Mouse (Mus musculus): ENCODE measurements around the gene Gm21974.
"Not testable (repeated sequence)": the region's sequence is repeated elsewhere in the genome, so short reads cannot be mapped to it uniquely, and the experiment has no call there.

The Gm21974 gene

DNA sequence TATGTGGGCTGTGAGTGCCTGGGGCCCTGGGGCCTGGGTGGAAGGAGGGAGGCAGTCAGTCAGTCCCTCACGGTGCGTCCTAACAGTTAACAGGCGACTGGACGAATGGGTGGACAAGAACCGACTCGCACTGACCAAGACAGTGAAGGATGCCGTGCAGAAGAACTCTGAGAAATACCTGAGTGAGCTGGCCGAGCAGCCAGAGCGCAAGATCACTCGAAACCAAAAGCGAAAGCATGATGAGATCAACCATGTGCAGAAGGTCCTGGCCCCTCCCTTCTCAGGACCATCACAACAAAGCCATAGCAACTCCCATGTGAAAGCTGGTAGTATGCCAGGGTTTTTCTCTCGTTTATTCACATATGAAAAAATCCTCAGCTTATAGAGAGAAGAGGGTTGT, 20.0 kb upstream of the Gm21974 start:
- DNase-seq (ENCODE audit: low read depth, low spot score): no peak

DNA sequence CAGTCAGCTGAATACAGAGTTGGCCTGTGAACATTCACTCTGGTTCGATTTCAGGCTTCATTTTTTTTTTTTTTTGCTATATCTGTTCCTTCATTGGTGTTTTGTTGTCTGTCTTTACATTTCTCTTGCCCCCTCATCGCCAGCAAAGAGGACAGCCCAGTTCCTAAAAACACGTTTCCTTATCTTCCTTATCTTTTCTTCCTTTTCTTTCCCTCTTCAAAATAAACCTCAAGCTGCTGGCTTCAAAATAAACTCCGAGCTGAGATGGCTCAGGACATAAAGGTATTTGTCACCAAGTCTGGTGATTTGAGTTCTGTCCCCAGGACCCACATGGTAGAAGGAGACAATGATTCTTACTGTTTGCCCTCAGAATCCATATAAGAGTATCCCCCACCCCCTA, 17.7 kb upstream of the Gm21974 start:
- DNase-seq (ENCODE audit: low read depth, low spot score): no peak

DNA sequence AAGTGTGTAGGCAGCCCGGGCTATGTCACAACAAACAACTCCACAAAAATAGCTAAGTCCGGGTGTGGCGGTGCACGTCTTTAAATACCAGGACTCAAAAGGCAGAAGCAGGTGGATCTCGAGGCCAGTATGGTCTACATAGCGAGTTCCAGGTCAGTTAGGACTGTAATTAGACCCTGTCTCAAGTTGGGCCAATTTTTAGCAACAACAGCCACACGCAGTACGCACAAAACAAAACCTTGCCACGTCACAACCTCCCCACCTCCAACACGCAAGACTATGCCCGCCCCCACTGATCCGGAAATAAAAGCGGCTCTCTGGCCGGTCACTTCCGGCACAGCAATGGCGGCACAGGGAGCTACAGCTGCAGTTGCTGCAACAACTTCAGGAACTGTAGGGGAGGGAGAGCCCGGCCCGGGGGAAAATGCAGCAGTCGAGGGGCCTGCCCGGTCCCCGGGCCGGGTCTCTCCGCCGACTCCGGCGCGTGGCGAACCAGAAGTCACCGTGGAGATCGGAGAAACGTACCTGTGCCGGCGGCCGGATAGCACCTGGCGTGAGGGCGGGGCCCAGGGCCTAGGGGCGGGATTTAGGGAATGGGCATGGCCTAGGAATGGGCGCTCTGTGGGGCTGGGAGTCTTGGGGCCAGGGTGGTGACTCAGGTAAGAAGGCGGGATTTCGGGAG, 17.1 kb upstream of the Gm21974 start, which contains the start of gene Kat8:
TSS of gene Kat8 (plus strand) at position 327 of the 682 bp plus-strand sequence.
- DNase-seq (ENCODE audit: low read depth, low spot score): peak; percentile 83

DNA sequence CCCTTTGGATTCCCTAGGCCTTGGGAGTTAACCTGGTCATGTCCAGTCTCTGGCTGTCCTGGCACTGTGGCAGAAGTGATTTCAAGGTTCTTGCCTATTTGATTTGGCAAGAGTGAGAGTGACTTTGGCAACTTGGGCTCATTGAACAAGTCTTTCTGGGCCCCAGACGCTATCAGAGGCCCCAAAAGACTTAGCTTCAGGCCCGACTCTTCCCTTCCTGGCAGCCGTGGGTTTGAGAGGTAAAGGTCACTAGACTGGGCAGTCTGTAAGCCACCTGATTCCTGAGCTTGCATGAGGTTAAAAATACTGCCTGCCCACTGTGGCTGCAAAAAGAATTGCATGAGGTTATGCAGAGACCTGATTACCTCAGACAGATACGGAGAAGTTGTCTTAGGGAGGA, 13.4 kb upstream of the Gm21974 start:
- no peak for DNase-seq (ENCODE audit: low read depth, low spot score)

DNA sequence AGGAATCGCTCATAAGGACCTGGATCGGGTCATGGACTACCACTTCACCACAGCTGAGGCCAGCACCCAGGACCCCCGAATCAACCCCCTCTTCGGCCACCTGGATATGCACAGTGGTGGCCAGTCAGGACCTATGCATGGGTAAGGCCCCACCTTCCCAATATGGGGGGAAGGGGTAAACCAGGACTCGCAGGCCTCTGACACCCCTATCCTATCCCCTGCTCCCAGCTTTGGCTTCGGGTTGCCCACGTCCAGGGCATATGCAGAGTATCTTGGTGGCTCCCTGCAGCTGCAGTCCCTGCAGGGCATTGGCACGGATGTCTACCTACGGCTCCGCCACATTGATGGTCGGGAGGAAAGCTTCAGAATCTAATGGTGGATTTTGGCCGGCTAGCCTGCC, 12.7 kb upstream of the Gm21974 start:
- DNase-seq (ENCODE audit: low read depth, low spot score): no peak

DNA sequence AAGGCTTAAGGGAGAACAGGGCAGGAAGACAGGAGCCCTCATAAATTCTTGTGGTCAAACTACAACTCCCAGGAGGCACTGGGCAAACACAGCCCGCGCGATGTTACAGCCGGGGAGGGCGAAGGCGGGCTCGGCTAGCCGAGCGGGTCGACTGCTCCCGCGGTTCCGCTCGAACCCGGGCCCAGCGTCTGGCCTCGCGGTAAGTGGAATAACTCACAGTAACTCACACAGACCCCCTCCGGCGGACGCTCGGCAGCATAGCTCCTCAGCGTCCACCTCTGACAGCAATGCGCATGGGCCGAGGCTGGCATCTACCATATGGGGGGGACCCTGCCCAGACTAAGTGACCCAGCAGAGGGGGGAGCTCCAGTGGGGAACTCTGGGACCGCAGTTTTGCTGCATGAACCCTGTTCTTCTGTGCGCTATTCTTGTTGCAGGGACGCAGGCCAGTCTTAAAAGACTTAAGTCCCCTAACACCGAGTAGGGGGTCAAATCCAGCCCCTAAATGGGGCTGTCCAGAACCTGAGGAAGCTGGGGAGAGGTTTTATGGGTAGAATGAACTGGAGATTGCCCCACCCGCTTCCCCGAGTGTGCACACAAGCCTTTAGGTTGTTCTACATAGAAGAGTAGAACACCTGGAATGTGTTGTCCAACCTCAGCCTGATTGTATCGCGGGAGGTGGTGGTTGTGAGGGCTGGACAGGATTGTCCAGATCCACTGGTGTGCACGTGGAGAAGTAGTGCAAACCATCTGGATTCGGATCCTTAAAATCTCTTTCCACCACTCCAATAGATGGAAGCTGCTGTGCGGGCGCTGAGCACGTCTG, 8.9 kb upstream of the Gm21974 start, which contains the start of gene Bckdk:
TSS of gene Bckdk (plus strand) at position 112 of the 826 bp plus-strand sequence.
- DNase-seq (ENCODE audit: low read depth, low spot score): peak; percentile 56

DNA sequence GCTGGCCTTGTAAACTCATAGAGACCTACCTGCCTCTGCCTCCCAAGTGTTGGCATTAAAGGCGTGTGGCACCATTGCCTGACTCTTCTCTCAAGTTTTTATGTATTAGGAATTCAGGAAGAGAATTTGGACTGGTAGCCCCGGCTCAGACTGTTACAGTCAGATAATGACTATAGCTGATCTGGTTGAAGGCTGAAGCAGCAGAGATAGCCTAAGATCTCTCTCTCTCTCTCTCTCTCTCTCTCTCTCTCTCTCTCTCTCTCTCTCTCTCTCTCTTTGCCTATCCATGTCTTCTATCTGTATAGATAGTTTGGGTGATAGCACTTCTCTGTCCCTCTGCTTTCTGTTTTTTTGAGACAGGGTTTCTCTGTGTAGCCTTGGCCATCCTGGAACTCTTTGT, 6.5 kb upstream of the Gm21974 start:
- no peak for DNase-seq (ENCODE audit: low read depth, low spot score)

DNA sequence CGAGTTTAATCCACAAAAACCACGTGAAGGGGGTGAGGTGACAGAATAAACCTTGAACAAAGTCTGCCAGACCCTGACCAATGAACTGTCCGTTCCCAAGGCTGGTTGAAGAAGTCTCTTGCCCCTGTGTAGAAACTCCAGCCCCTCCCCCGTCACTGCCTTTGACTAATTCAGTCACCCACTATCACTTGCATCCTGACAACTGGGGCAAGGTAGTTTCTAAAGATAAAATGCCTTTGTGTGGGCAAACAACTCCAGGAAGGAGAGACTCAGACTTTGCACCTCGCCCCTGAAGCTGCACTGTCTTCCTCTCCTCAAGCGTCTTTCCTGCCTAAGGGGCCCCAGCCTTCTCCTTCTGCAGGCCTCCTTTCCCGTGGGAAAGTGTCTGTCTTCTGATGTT, 4.7 kb upstream of the Gm21974 start:
- DNase-seq (ENCODE audit: low read depth, low spot score): no peak

DNA sequence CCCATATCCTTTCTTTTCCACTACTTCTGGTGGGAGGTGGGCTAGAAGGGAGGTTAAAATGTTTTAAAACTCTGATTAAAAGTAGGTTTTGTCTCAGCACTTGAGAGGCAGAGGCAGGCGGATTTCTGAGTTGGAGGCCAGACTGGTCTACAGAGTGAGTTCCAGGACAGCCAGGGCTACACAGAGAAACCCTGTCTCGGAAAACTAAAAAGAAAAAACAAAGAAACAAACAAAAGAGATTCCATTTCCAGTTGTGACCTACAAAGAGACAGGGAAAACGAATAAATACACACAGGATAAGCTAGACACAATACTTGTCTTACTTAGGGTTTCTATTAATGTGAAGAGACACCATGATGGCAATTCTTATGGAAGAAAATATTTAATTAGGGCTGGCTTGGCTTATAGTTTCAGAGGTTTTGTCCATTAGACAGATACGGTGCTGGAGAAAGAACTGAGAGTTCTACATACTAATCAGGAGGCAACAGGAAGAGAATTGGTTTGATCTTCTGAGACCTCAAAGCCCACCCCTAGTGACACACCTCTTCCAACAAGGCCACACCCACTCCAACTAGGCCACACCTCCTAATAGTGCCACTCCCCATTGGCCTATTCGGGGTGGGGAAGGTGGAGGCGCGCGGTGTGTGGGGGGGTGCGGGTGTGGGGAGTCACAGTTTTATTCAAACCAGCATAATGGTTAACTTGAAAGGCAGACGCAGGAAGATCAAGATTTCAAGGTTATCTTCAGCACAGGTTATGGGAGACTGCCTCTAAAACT, 3.1 kb upstream of the Gm21974 start:
- DNase-seq (ENCODE audit: low read depth, low spot score): no peak

DNA sequence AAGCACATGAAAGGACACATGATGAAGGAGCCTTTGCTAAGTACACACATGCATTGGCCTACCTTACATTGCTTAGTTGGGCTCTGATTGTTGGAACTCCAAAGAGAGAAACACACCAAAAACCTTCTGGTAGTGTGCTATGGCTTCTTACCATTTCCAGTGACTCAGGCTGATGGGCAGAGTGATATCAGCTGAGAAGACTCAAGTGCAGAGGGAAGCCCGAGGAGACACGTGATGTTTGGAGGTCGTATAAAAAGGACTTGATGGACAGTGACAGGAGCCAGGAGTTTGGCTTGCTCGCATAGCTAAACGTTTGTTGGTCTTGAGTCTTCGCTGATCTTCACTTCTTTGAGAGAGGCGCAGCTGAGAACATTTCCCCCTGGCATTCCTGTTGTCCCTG, 2.3 kb upstream of the Gm21974 start:
- DNase-seq (ENCODE audit: low read depth, low spot score): no peak

DNA sequence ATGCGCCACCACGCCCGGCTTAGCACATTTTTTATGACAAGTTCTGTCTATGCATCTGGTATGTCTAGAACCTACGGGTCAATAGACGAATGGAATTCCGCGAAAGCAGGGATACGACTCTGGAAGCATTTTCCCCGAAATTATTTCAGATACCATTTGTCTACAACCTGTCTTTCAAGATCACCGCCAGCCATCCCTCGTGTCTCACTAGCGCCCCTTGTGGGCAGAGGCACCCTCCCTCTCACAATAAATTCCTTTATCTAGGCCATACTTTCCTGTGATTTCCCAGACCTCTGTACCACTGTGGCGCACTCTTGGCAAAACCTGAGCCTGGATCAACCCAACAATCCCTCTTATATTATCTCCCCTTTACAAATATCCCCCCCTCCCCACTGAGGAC, 1.1 kb upstream of the Gm21974 start:
- DNase-seq (ENCODE audit: low read depth, low spot score): no peak

DNA sequence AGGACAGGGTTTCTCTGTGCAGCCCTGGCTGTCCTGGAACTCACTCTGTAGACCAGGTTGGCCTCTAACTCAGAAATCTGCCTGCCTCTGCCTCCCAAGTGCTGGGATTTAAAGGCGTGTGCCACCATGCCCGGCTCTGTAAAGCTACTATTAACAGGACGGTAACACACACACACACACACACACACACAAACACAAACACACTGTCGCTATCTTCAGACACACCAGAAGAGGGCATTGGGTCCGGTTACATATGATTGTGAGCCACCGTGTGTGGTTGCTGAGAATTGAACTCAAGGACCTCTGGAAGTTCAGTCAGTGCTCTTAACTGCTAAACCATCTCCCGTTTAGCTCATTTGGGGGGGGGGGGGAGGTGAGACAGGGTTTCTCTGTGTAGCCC, 637 bp upstream of the Gm21974 start:
- DNase-seq (ENCODE audit: low read depth, low spot score): not testable (repeated sequence)

DNA sequence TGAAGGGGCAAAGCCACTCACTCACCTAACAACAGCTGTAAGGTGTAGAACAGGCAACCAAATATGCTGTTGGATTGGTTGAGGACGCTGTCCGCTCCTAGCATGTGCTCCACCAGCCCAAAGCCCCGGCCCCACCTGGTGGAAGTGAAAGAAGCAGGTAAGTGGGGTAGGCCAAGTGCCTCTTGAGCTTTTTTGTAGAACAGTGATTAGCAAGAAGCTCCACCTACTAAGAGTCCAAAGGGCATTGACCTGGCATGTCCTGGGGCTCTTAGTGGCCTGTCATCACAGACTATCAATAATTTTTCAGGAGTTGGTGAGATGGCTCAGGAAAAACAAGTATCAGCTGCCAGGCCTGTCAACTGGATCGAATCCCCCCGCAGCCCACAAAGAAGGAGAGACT, 774 bp downstream of the Gm21974 start:
- DNase-seq (ENCODE audit: low read depth, low spot score): no peak

DNA sequence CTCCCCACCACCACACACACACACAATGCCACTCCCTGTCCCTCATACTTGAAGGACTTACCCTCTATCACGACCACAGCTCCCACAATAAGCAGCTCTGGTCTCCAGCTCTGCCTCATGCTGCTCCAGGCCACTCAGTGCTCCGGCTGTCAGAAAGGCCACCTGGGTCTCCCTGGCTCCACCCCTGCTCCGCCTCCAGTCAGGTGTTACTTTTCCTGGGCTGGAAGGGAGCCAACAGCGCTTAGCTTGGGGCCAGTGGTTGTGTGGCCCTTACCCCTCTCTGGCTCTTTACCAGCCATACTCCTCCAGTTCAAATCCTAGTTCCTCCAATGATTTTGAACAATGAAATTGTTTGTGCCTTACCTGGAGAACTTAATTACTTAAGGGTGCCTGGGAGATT, 4.5 kb downstream of the Gm21974 start, which contains the start of gene Prss53:
TSS of gene Prss53 (minus strand) at position 173 of the 400 bp plus-strand sequence.
- no peak for DNase-seq (ENCODE audit: low read depth, low spot score)

DNA sequence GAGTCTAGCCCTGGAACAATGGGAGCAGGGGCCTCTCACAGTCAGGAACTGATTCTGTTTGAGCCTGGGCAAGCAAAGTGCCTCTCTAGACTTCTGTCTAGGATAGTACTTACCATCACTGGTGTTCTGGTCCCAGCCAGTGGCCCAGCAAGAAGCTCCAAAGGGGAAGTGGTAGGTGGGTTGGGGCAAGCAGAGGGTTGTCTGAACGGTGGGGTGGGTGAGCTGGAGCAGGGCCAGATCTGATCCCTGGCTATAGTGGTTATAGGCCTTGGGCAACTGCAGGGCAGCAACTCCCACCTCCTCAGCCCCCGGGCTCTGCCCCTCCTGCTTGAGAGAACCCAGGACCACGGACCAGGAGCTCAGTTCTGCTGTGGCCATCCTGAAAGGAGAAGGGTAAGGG, 6.4 kb downstream of the Gm21974 start:
- DNase-seq (ENCODE audit: low read depth, low spot score): no peak

DNA sequence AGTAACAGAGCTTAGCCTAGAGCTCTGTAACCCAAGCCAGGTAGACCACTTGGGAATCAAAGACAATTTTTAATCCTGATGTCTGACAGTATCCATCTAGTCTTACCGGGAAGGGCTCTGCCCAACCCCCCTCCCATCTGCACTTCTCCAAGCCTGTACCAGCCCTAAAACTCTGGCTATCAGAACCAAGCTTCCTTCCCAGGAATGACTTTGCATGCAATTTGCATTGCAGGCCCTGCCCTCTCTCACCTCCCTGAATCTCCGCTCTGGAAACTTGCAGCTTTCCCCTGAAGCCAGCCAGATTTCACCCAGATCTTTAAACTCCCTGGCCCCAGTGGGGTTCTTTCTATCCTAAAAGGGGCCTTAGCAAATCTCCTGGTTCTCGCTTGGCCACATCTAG, 7.5 kb downstream of the Gm21974 start:
- DNase-seq (ENCODE audit: low read depth, low spot score): no peak

DNA sequence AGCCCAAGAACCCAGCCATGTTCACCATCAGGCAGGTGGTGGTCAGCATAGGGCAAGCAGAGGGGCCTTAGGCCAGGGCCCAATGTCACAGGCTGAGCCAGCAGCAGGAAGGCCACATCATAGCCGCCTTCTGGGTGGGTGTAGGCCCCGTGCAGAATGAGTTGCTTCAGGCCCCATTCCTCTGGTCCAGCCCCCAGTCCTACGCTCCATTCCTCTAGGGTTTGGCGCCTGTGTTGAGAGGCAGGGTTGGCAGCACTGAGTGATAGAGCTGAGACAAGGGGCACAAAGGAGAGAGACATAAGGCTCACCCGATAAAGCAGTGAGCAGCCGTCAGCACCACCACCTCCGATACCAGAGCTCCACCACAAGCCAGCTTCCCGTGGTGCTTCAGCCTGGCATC, 8.1 kb downstream of the Gm21974 start:
- no peak for DNase-seq (ENCODE audit: low read depth, low spot score)

DNA sequence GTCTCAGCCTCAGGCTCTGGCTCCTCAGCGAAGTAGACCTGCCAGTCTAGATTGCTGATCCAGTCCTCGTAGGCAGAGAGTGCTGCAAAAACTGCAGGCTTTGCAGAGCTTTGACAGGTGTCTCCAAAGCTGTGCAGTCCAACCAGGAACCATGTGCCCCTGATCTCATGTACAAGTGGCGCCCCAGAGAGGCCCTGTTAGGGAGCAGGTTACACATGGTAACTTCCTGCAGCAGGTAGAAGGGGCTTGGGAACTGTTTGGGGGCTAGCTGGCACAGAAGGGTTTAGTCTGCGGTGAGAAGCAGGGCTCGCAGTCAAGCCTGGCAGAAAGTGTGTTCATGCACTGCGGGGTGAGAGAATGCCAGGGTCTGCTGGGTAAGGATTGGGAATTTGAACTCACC, 8.7 kb downstream of the Gm21974 start:
- DNase-seq (ENCODE audit: low read depth, low spot score): no peak

DNA sequence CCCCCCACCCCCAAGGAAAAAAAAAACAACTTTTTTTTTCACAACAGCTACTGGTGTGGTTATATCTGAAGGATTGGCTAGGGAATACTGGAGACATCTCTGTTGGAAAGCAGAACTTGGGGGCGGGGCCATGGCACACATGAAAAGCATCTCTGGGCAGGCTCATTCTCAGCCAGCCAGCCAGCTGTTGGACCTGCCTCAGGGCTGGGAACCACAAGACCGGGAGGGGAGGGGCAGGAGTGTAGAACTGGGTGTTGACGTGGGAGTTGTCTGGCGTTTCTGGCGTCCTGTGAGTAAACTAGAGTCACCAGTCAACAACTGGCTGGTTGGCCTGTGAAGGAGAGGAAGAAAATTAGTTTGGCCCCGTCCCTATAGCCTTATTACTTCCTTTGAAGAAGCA, 9.3 kb downstream of the Gm21974 start:
- no peak for DNase-seq (ENCODE audit: low read depth, low spot score)

DNA sequence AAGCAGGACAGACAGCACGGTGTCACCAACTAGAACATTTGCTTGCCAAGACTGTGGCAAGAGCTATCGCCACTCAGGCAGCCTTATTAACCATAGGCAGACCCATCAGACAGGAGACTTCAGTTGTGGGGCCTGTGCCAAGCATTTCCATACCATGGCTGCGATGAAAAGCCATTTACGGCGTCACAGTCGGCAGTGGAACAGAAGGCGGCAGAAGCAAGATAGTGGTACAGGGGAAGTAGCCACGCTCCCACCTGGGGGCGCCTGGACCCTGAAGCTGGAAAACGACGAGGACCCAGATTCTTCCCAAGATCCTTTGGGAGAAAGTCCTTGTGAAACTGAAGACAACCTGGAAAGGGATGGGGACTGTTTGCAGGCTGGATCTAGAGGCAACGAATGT, 14.8 kb downstream of the Gm21974 start:
- DNase-seq (ENCODE audit: low read depth, low spot score): no peak

DNA sequence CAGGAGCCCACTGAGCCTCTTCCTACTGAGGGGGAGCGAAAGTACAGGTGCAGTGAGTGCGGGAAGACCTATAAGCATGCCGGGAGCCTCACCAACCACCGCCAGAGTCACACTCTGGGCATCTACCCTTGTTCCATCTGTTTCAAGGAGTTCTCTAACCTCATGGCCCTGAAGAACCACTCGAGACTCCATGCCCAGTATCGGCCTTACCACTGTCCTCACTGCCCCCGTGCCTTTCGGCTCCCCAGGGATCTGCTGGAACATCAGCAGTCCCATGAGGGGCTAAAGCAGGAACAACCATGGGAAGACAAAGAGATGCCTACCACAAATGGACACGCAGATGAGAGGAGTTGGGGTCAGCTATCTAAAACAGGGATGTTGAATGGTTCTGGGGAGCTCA, 16.0 kb downstream of the Gm21974 start:
- DNase-seq (ENCODE audit: low read depth, low spot score): no peak

Measured in brain, embryonic 18.5 days (tissue).